Mouse (Mus musculus) G1E (cell line): ENCODE results near the gene Trpm5.

ENCODE experiments used
- CTCF ChIP-seq: IDR thresholded peaks from 2 replicates; pipeline ENCODE4 v1.5.1; 2012; ENCODE audit warnings: low read depth, low read length, inconsistent platforms, mixed read lengths
- GATA2 ChIP-seq: IDR thresholded peaks from 2 replicates; pipeline ENCODE4 v1.6.1; 2012; ENCODE audit warnings: low read depth, low read length, inconsistent platforms, borderline replicate concordance
- TAL1 ChIP-seq: conservative IDR thresholded peaks from 2 replicates; pipeline ENCODE4 v1.6.1; 2012; ENCODE audit warnings: low read depth, low read length, inconsistent platforms, mixed read lengths

GRCm38 (mm10) chr7:143027196-143027595 lies 67.2 kb downstream of the Trpm5 start:
- TF ChIP-seq CTCF (no peak), TAL1 (no peak), GATA2 (no peak)
